Mouse (Mus musculus): ENCODE measurements at regions not wholly inside any gene's neighbourhood (a gene's known extent, or its start where the extent isn't known, plus 50 kb on each side); places are given as distances from the start of the nearest gene placed in this dataset.

DNA sequence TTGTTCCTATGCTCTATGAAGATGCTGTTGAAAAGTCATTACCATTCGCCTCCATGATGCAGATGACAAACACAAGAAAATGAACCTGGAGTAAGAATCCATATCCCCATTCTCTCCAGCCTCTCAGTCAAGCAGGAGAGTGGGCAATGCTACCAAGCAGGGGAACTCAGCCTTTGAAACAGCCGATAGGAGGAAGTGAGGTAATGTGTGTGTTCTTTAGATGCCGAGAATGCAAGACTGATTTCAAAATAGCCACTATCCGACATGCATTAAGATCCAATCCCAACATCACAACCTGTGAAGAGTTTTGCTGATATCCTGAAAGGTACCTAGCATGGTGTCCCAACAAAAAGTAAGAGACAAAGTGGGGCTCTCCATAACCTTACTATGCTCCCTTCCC is 611.8 kb downstream of the Efna5 start:
- H3K9me3 ChIP-seq (replicated peaks; ENCODE audit: control insufficient read depth, insufficient read depth, low read length, poor library complexity, severe bottlenecking), result no peaks in the 10 kb centered on the region
- H3K27ac ChIP-seq (ENCODE audit: insufficient read depth, low read length), result no peak overlapping the region
- no peaks in the 10 kb centered on the region for H3K27me3 ChIP-seq (ENCODE audit: control insufficient read depth, insufficient read depth, low read length, poor library complexity, severe bottlenecking)
- H3K36me3 ChIP-seq (ENCODE audit: control insufficient read depth, insufficient read depth, low read length, poor library complexity, severe bottlenecking), result no peaks in the 10 kb centered on the region
- no peak overlapping the region for H3K9ac ChIP-seq (ENCODE audit: low read depth, poor library complexity, severe bottlenecking)
- H3K4me3 ChIP-seq (ENCODE audit: low read depth, low read length), result no peak overlapping the region
- H3K4me1 ChIP-seq (ENCODE audit: control insufficient read depth, insufficient read depth, low read length), result no peaks in the 10 kb centered on the region
- TF ChIP-seq EP300 (IDR thresholded peaks at IDR 0.05; ENCODE audit: insufficient read depth, low read depth, low read length) (no peak), CTCF (IDR thresholded peaks at IDR 0.05; ENCODE audit: low read depth, low read length) (no peak), POLR2A (IDR thresholded peaks at IDR 0.05; ENCODE audit: insufficient read depth, low read length) (no peak)

DNA sequence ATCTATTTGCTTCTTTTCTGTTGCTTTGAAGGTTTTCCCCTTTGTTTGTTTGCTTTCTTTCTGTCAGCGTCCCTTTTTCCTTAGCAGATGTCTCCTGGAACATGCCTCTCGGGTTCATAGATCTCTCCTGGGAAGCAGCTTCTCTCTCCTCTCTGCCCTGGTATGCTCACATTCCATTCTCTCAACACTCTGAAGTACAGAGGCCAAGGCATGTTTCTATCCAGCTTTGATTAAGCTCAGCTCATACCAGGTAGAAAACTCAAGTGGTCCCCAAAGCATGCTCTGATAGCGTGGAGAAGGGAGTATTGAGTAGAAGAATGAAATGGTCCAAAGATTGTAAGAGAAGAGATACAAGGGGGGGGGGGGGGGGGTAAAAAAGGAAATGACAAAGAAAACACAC is 627.7 kb downstream of the Efna5 start:
- Histone ChIP-seq H3K4me3 (ENCODE audit: low read depth, low read length) (no peak overlapping the region), H3K36me3 (ENCODE audit: control insufficient read depth, insufficient read depth, low read length, poor library complexity, severe bottlenecking) (no peaks in the 10 kb centered on the region), H3K27ac (ENCODE audit: insufficient read depth, low read length) (no peak overlapping the region), H3K9ac (ENCODE audit: low read depth, poor library complexity, severe bottlenecking) (no peak overlapping the region), H3K4me1 (ENCODE audit: control insufficient read depth, insufficient read depth, low read length) (no peaks in the 10 kb centered on the region), H3K27me3 (ENCODE audit: control insufficient read depth, insufficient read depth, low read length, poor library complexity, severe bottlenecking) (no peaks in the 10 kb centered on the region), H3K9me3 (replicated peaks; ENCODE audit: control insufficient read depth, insufficient read depth, low read length, poor library complexity, severe bottlenecking) (no peaks in the 10 kb centered on the region)
- TF ChIP-seq CTCF (IDR thresholded peaks at IDR 0.05; ENCODE audit: low read depth, low read length) (no peak), POLR2A (IDR thresholded peaks at IDR 0.05; ENCODE audit: insufficient read depth, low read length) (no peak), EP300 (IDR thresholded peaks at IDR 0.05; ENCODE audit: insufficient read depth, low read depth, low read length) (no peak)

DNA sequence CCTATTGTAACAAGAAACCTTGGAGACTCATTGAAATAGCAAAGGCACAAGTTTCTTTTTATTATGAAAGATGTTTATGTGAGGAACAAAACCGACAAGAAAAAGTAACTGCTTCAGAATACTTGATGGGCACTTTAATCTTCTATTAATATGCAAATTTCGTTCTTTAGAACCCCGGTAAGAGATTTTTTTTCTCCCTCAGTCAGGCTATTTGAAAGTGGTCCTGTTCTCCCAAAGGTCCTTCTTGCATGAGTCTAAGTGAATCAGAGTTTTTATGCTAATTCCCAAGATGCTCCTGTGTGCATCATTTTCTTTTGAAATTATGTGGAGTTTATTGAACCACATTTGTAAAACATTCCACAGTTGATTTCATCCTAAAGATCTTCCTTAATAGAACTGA is 633.1 kb downstream of the Efna5 start:
- Histone ChIP-seq H3K36me3 (ENCODE audit: control insufficient read depth, insufficient read depth, low read length, poor library complexity, severe bottlenecking) (no peaks in the 10 kb centered on the region), H3K9me3 (replicated peaks; ENCODE audit: control insufficient read depth, insufficient read depth, low read length, poor library complexity, severe bottlenecking) (no peaks in the 10 kb centered on the region), H3K4me1 (ENCODE audit: control insufficient read depth, insufficient read depth, low read length) (no peaks in the 10 kb centered on the region), H3K27ac (ENCODE audit: insufficient read depth, low read length) (no peak overlapping the region), H3K27me3 (ENCODE audit: control insufficient read depth, insufficient read depth, low read length, poor library complexity, severe bottlenecking) (no peaks in the 10 kb centered on the region), H3K4me3 (ENCODE audit: low read depth, low read length) (no peak overlapping the region), H3K9ac (ENCODE audit: low read depth, poor library complexity, severe bottlenecking) (no peak overlapping the region)
- TF ChIP-seq POLR2A (IDR thresholded peaks at IDR 0.05; ENCODE audit: insufficient read depth, low read length) (no peak), EP300 (IDR thresholded peaks at IDR 0.05; ENCODE audit: insufficient read depth, low read depth, low read length) (no peak), CTCF (IDR thresholded peaks at IDR 0.05; ENCODE audit: low read depth, low read length) (no peak)

GRCm38 (mm10) chr17:62246650-62247049 is 634.5 kb downstream of the Efna5 start:
- Histone ChIP-seq H3K9me3 (replicated peaks; ENCODE audit: control insufficient read depth, insufficient read depth, low read length, poor library complexity, severe bottlenecking) (no peaks in the 10 kb centered on the region), H3K9ac (ENCODE audit: low read depth, poor library complexity, severe bottlenecking) (no peak overlapping the region), H3K27ac (ENCODE audit: insufficient read depth, low read length) (no peak overlapping the region), H3K4me3 (ENCODE audit: low read depth, low read length) (no peak overlapping the region), H3K36me3 (ENCODE audit: control insufficient read depth, insufficient read depth, low read length, poor library complexity, severe bottlenecking) (no peaks in the 10 kb centered on the region), H3K4me1 (ENCODE audit: control insufficient read depth, insufficient read depth, low read length) (no peaks in the 10 kb centered on the region), H3K27me3 (ENCODE audit: control insufficient read depth, insufficient read depth, low read length, poor library complexity, severe bottlenecking) (no peaks in the 10 kb centered on the region)
- TF ChIP-seq EP300 (IDR thresholded peaks at IDR 0.05; ENCODE audit: insufficient read depth, low read depth, low read length) (no peak), CTCF (IDR thresholded peaks at IDR 0.05; ENCODE audit: low read depth, low read length) (no peak), POLR2A (IDR thresholded peaks at IDR 0.05; ENCODE audit: insufficient read depth, low read length) (no peak)

GRCm38 (mm10) chr17:62230939-62231338 is 650.2 kb downstream of the Efna5 start:
- H3K9me3 ChIP-seq (replicated peaks; ENCODE audit: control insufficient read depth, insufficient read depth, low read length, poor library complexity, severe bottlenecking), result no peaks in the 10 kb centered on the region
- H3K4me1 ChIP-seq (ENCODE audit: control insufficient read depth, insufficient read depth, low read length), result no peaks in the 10 kb centered on the region
- TF ChIP-seq CTCF (IDR thresholded peaks at IDR 0.05; ENCODE audit: low read depth, low read length) (no peak), POLR2A (IDR thresholded peaks at IDR 0.05; ENCODE audit: insufficient read depth, low read length) (no peak), EP300 (IDR thresholded peaks at IDR 0.05; ENCODE audit: insufficient read depth, low read depth, low read length) (no peak)
- H3K36me3 ChIP-seq (ENCODE audit: control insufficient read depth, insufficient read depth, low read length, poor library complexity, severe bottlenecking), result no peaks in the 10 kb centered on the region
- no peaks in the 10 kb centered on the region for H3K27me3 ChIP-seq (ENCODE audit: control insufficient read depth, insufficient read depth, low read length, poor library complexity, severe bottlenecking)
- no peak overlapping the region for H3K4me3 ChIP-seq (ENCODE audit: low read depth, low read length)
- no peak overlapping the region for H3K27ac ChIP-seq (ENCODE audit: insufficient read depth, low read length)
- H3K9ac ChIP-seq (ENCODE audit: low read depth, poor library complexity, severe bottlenecking), result no peak overlapping the region

- no peaks in the 10 kb centered on the region for H3K9me3 ChIP-seq (replicated peaks; ENCODE audit: control insufficient read depth, insufficient read depth, low read length, poor library complexity, severe bottlenecking)
- no peaks in the 10 kb centered on the region for H3K4me1 ChIP-seq (ENCODE audit: control insufficient read depth, insufficient read depth, low read length)
- no peak for TF ChIP-seq POLR2A (IDR thresholded peaks at IDR 0.05; ENCODE audit: insufficient read depth, low read length)
- TF ChIP-seq EP300 (IDR thresholded peaks at IDR 0.05; ENCODE audit: insufficient read depth, low read depth, low read length), result no peak
- TF ChIP-seq CTCF (IDR thresholded peaks at IDR 0.05; ENCODE audit: low read depth, low read length), result no peak
- H3K4me3 ChIP-seq (ENCODE audit: low read depth, low read length), result no peak overlapping the region
- H3K36me3 ChIP-seq (ENCODE audit: control insufficient read depth, insufficient read depth, low read length, poor library complexity, severe bottlenecking), result no peaks in the 10 kb centered on the region
- no peak overlapping the region for H3K27ac ChIP-seq (ENCODE audit: insufficient read depth, low read length)
- H3K9ac ChIP-seq (ENCODE audit: low read depth, poor library complexity, severe bottlenecking), result no peak overlapping the region
- no peaks in the 10 kb centered on the region for H3K27me3 ChIP-seq (ENCODE audit: control insufficient read depth, insufficient read depth, low read length, poor library complexity, severe bottlenecking)
Measured at GRCm38 (mm10) chr17:62210441-62211025, 670.6 kb downstream of the Efna5 start.
